Mouse (Mus musculus) thymus, postnatal 10 days (tissue): ENCODE results near the gene 1110002E22Rik.

Source experiments
- DNase-seq, 2 experiments: peaks; one replicate each; pipeline ENCODE4 v3.0.0; 2021; ENCODE audit warnings: low spot score in 2 of 2

1110002E22Rik gene

DNA sequence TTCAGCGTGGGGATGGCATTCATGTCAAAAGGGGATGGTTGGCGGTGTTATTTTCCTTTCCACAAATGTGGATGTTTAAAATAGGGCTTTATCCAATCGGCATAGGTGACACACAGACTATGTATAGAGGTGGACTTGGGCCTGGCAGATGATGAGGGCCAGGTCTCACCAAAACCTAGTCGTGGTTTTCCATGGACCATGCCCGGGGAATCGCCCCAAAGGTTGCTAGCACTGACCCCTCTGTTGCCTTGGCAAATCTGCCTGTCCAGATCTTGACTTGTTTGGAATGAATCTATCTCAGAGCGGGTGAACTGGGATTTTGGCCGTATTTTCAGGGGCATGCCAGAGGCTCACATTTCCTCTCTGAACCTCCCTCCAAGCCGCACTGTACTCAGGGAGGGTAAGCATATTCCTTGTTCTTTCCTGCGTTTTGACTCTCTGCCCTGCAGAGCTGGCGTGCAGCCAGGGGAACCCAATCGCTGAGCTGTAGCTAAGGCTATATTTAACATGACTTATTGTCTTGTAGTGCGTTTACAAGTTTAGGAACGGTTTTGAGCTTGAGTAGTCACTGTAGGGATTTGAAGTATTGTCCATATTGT is 1.0 kb upstream of the 1110002E22Rik start:
- DNase-seq = no peak

DNA sequence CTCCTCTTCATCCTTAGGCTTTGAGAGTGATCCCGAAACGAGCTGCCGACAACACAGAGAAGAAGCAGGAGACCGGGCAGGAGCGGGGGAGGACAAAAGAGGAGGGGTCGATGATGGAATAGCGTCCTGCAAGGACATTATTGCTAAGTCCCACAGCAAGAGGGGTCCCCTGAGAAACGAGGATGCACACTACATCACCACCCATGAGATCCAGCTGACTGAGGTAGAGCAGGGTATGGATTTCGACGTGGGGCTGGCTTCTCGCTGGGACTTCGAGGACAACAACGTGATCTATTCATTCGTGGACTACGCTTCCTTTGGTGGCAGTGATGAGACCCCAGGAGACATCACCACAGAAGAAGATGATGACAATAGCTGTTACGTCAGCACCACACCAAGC is 1.1 kb downstream of the 1110002E22Rik start:
- no peak for DNase-seq

DNA sequence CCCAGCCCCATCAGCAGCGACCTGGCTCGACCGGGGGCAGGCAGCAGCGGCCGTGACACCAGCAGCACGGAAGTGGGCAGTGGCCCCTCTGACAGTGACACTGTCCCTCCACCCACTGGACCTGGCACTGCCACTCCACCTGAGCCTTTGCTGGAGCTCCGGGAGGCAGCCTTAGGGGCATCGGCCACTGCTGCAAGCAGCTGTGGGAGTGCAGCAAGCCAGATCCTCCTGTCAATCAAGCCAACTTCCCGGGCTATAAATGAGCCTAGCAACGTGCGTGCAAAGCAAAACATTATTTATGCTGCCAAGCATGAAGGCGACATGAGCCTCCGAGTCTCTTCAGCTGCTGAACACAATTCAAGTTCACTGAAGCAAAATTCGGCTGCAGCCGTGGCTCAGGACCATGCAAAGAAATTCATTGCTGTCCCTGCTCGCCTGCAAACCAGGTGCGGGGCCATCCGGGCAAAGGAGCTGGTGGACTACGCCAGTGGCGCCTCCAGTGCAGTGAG is 1.6 kb downstream of the 1110002E22Rik start:
- no peak for DNase-seq

DNA sequence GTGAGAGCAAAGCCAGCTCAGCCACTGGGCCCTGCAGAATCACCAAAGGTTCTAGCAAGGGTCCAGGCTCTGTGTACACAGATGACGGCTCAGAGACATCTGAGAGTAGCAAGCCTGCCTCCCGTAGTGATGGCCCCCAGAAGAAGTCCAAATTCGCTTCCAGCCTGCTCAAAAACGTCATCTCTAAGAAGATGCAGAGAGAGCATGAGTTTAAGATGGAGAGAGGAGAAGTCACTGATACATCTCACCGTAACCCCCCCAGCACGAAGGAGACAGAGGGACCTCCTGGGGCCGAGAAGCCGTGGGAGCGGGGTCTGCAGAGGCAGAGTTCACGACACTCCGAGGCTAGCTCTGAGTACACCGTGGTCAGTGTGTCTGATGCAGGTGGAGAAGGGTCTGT is 2.4 kb downstream of the 1110002E22Rik start, which contains the start of gene Gm5105:
Gene Gm5105, minus strand, starts transcription at position 101 of the 400 bp plus-strand sequence.
- no peak for DNase-seq

DNA sequence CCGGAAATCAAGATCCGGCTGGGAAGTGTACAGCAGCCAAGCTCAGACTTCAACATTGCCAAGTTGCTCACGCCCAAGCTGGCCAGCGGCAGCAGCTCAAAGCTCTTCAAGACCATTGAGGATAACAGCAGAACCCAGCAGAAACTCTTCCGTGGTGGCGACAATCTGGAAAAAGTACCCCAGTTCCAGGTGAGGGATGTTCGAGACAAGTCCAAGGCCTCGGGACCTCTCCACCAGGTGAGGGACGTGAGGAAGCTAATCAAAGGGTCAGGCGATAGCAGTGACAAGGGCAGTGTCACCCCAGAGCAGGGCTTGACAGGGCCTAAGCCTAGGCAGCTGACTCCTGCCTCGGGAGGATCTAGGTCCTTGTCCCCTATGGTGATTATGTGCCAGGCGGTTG is 3.3 kb downstream of the 1110002E22Rik start:
- DNase-seq = no peak

DNA sequence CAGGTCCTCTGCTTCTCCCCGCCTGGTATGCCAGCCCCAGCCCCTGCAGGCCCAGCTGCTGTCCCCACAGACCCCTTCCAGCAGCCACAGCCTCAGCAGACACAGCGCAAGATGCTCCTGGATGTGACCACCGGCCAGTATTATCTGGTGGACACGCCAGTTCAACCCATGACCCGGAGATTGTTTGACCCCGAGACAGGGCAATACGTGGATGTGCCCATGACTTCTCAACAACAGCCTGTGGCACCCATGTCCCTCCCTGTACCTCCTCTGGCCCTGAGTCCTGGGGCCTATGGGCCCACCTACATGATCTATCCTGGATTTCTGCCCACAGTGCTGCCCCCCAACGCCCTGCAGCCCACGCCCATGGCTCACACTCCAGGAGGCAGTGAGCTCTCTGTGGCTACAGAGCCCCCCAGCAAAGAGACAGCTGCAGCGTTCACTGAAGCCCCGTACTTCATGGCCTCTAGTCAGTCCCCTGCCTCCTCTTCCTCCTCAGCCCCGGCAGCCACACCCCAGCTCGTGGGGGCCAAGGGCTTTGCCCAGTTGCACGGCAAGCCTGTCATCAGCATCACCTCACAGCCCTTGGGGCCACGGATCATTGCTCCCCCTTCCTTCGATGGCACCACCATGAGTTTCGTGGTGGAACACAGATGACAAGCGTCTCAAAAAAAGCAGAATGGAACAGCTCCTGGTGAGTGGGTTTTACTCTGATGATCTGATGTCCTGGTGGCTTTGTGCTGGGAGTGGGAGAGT is 5.1 kb downstream of the 1110002E22Rik start:
- no peak for DNase-seq

DNA sequence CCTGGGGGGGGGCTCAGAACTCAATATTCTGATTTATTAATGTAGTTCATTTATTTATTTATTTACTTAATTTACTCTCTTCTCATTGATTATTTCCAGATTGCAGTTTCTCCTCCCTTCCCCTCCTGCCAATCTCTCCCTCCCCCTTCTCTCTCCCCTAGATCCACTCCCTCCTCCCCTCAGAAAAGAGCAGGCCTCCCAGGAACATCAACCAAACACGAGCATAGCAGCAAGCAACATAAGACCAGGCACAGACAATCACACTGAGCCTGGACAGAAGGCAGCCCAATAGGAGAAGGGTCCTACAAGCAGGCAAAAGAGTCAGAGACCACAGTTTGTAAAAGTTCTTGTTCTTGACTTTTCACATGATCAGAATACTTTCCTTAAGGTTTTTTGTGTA is 6.2 kb downstream of the 1110002E22Rik start:
- no peak for DNase-seq

DNA sequence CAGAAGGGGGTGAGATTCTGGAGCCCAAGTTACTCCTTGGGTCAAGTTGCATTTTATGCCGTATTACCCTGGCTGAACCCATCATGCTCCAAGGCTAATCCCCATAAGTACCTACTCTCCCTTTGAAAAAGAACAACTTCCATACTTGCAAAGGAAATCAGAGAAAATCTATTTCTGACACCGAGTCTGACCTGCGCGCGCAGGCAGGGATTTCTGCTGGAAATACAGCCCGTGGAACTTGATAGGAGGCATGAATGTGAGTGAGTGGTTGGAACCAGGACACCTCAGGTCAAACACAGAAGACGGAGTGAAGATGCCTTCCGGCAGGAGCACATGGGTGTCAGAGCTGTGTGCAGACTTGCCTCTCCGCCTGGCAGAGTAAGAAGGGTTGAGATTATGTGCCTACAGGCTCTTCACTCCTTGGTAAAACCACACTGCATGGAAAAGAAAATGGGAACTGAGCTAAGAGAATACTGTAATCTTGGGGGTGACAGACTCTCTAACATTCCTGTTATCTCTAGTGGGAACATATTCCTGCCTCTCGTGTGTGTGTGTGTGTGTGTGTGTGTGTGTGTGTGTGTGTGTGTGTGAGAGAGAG is 6.7 kb downstream of the 1110002E22Rik start:
- DNase-seq = no peak

DNA sequence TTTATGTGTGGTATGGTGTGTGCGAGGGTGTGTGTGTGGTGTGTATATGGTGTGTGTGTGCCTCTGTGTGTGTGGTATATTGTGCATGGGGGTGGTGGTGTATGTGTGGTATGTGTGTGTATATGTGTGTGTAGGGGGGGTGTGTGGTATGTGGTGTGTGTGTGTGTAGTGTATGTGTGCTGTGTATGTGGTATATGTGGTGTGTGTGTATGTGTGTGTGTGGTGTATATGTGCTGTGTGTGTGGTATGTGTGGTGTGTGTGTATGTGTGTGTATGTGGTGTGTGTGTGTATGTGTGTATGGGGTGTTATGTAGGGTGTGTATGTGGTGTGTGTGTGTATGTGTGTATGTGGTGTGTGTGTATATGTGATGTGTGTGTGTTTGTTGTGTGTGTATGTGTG is 9.4 kb downstream of the 1110002E22Rik start:
- DNase-seq = no peak

DNA sequence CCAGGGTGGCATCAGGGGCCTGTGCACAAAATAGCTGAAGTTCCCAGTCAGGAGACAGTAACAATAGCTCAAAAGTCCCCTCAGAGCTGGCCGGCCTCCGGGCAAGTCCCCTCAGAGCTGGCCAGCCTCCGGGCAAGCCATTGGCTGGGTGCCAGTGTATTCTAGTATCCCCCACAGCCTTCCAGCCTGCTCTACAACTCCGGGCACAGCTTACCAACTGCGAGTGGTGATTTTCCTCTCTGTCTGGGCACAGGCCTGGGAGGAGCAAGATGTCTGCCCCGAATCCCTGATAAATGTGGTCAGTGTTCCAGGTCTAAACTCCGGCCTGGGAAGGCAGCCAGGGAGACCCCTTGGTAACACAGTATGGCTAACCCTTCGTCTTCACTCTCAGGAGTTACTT is 10.4 kb downstream of the 1110002E22Rik start:
- no peak for DNase-seq

DNA sequence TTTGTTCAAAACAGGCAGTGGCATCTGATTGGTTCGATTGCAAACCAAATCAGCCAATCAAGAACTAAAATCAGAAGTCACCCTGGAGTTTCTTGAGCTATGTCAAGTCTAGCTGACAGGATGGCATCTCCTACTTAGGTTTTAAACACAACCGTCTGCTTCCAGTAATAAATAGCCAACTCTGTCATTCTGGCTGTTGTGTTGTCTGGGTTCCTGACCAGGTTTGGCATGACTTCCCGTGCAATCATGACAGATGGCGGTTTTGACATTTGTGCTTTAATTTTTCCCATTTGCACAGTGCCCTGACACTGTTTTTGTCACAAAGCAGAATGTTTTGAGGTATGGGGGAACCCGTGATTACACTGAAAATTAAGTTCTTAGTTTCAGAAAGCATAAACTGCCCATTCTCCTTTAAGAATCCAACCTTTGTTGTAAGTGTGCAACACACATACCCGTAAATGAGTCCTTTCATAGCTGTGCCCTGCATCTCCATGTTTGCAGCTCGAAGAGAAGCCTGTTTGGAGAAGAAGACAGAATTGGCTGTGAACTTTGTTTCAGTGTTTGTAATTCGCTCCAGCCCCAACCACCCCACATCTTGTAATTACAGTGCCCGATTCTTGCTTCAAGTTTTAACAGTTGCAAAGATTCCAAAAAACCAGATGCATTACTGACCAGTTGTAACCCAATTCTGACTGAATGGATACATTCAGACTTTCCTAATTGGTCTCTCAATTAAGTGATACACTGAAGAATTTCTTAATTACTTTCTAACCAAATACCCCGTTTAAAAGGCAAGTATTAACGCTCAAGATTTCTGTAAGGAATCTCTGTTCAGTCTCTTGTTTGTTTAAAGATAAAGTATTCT is 12.9 kb downstream of the 1110002E22Rik start:
- no peak for DNase-seq

DNA sequence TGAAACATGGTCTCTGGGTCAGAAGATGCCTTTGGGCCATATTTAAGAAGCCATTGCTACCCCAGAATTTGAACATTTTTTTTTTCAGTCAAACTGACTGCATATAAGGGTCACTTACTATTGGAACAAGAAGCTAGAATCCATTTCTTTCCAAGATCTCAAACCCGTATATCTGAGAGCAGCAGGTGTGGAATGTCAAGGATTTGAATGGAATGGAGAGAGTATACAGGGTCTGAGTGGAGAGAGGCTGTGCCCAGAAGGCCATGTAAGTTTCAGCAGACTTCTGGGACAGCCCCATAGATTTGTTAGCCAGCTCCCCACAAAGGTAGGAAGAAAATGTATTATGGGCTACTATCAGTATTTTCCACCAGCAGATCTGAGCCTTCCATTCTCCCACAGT is 13.8 kb downstream of the 1110002E22Rik start:
- no peak for DNase-seq

DNA sequence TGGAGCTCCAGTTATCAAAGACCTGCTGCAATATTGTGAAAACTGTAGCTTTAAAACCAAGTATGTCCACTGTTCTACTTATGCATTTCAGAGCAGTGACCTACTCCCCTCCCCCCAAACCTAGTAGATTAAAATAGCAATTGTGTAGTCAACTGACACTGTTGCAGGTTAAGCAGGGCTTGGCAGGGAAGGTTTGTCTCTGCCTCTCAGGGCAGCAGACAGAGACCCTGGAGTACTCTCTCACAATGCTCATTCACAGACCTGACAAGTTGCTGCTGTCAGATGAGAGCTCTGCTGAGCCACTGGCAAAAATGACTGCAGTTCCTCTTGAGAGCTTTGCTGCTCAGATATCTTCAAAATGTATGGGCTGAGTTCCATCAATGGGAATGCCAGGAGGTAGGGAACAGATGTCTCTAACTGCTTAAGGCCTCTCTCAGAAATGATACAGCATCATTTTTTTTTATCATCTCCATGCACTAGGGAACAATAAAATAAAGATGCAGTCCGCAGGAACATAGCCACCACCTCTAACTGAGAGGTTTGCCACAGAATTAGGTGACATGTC is 18.3 kb downstream of the 1110002E22Rik start:
- no peak for DNase-seq

DNA sequence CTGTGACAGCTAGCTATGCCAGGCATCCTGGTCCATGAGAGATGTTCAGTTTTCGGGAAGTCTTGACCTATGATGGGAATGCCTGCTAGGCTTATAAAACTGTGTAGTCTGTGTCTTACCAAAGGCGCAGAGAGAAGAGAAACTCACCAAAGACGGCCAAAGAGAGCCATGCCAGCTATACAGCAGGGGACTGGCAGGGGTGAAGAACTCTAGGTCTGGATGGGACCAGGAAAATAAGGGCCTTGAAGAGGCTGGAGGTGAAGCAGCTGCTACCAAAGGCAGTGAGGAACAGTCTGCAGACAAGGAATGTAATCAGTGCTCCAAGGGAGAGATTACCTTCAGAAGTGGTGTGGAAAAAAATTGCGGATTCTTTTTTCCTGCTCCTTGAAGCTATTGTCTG is 19.0 kb downstream of the 1110002E22Rik start:
- DNase-seq = no peak

DNA sequence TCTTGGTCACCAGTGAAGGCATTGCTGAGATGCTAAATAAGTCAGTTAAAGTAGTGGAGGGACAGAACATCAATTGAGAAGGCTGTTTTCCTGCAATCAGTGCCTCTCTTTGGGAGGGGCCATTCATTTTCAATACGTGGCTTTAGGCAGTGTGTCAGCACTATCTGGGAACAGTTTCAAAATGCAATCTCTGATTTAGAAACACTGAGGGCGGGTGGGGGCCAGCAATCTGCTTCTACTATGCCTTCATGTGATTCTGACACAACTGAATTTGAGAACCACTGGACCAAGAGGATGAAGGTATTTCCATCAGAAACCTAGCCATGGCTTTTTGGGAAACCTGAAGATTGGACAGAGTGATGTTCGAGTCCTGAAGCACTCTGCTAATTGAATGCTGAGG is 30.4 kb downstream of the 1110002E22Rik start:
- DNase-seq = no peak

DNA sequence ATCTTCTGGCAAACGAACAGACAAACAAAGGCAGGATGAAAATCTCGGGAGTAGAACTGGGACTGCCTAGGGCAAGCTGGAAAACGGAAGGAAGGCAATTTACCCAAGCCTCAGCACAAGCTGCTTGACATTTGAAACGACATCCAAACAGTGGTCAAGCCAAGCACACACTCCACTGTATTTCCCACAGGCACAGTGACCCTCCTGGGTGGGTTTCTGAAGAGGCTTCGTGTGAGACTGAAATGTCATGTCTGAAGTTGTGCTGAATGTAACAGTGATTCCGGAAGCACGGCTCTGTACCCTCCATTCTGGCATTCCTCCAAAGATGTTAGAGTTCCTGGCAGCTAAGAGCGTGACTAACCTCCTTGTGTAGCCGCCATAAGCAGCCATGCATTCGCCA is 30.9 kb downstream of the 1110002E22Rik start:
- no peak for DNase-seq

DNA sequence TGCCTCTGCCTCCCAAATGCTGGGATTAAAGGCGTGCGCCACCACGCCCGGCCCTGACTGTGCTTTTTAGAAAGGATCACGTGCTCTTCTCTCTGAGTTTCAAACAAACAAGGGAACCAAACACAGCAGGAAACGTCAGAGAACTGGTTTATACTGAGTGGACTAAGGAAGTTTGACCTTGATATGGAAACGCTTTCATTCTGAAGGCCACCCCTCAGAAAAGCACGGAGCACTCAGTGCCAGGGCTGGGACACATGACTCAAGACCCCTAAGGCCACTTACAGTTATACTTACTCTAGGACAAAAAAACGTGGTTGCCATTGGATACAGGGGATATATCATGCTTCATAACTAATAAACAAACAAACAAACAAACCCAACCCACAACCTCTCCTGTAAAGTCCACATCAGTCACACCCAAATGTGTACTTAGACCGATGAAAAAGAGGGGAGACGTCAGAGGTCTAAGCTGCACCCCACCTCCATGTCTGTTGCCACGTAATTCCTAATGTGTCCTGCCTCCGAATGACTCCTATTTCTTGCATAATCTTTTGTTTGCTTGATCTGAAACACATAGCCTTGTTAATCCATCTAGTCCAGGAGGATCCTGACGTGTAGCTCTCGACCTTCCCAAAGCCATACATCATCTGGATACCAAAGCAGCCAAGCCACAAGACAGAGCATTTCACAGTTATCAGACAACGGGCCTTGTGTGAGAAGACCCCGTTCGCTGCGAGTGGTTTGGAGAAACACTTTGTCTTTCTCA is 31.6 kb downstream of the 1110002E22Rik start:
- DNase-seq = no peak

DNA sequence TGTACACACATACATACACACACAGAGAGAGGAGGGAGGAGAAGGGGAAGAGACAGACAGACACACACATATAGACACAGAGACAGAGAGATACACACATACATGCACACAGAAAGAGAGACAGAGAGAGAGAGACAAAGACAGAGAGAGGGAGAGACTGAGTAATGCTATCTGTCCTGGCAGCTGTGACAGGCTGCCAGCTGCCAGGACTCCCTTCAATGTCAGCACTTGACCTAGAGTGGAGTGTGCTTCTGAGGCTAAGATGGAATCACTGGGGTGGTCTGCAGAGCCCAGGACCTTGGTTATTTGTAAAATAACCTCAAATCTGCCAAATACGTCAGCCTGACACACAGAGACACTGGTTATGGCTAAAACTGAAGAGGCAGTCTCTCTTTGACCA is 32.9 kb downstream of the 1110002E22Rik start:
- DNase-seq = no peak

DNA sequence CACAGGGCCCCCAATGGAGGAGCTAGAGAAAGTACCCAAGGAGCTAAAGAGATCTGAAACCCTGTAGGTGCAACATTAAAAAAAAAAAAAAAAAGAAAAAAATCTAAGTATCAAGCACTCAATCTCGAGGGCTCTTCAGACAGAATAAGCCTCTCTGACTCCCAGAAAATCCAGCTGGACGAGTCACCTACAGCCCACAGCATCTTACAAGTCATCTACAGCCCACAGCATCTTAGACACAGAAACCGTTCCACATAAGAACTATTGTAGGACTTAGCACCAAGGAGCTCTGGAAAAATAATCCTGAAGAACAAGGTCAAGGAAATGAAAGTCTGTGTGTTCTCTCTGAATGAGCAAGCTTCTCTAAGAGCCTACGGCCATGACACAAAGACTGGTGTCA is 37.1 kb downstream of the 1110002E22Rik start:
- DNase-seq = no peak

DNA sequence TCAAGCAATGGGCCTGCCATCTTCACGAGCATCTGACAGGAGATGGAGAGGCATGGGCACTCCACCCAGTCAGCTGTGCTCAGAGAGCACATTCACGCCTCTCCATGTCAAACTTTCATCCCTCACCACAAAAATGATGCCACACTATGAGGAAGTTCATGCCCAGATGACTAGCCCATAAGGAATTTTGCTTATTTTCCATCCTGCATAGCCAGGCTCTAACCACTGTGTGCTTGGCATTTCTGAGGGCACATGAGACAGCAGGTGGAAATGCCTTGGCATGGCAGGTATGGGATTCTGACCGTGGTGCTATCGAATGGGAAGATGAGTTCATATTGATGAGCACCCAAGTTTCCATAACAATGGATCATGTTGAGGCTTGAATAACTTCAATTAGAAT is 38.8 kb downstream of the 1110002E22Rik start:
- DNase-seq = no peak

DNA sequence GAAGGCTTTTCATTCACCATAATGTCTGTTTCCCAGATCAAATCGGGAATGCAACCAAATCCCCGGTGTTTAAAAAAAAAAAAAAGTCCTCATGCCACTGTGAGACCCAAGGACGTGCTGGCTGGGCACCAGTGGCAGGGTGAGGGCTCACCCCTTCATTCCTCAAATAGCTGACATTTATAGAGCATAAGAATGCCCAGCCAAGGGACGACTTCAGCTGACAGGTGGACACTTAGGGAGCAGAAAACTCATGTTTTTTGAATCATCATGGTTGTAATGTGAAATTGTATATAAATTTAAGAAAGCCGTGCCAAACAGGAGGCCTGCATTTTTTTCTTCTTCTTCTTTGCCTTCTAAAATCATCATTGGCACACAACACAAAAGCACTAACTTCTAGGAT is 40.2 kb downstream of the 1110002E22Rik start:
- DNase-seq = no peak
